Mouse (Mus musculus): ENCODE measurements around the gene Ubtd2. TPM values are rescaled to one million over a fixed set of nuclear protein-coding genes. Genes with fewer than 3 reads are reported as not detected.
A peak's percentile ranks its signal among the peaks of the same experiment; 100 is the strongest.

Gene Ubtd2
- polyA plus RNA-seq, 1 experiment from 2014 or later: 18.6 TPM

DNA sequence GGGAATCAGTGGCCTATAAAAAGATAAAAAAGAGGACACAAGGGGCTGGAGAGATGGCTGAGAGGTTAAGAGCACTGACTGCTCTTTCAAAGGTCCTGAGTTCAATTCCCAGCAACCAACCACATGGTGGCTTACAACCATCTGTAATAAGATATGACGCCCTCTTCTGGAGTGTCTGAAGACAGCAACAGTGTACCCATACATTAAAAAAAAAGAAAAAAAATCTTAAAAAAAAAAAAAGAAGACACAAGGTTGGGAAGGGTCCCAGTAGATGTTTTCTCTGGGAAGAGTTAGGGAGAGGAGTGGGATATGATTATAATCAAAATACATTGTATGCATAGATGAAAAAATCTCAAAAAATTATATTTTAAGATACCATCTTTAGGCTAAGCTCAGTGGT, 10.0 kb upstream of the Ubtd2 start:
- no peak overlapping the region for H3K4me2 ChIP-seq (replicated peaks; ENCODE audit: low read depth)
- H3K27me3 ChIP-seq (ENCODE audit: control insufficient read depth, insufficient read depth, low read length): no peaks in the 10 kb centered on the region
- DNase-seq (ENCODE audit: low spot score) (no peak), ATAC-seq (ENCODE audit: low FRiP score, low TSS enrichment) (no peak)
- no peaks in the 10 kb centered on the region for H3K36me3 ChIP-seq (ENCODE audit: control insufficient read depth, insufficient read depth, low read length)
- no peaks in the 10 kb centered on the region for H3K9me3 ChIP-seq (ENCODE audit: control insufficient read depth, low read length)
- TF ChIP-seq CTCF (IDR thresholded peaks at IDR 0.05; ENCODE audit: low read depth): no peak
- no peak for TF ChIP-seq EP300 (optimal IDR thresholded peaks at IDR 0.05)
- no peak overlapping the region for H3K27ac ChIP-seq (replicated peaks)
- WGBS: 76% methylated on average over 1 of the region's 1 CpGs
- H3K4me3 ChIP-seq (ENCODE audit: low read depth, low read length): no peak overlapping the region
- H3K4me1 ChIP-seq (replicated peaks; ENCODE audit: control insufficient read depth, insufficient read depth): no peaks in the 10 kb centered on the region
- H3K9ac ChIP-seq (ENCODE audit: low read length): no peak overlapping the region

DNA sequence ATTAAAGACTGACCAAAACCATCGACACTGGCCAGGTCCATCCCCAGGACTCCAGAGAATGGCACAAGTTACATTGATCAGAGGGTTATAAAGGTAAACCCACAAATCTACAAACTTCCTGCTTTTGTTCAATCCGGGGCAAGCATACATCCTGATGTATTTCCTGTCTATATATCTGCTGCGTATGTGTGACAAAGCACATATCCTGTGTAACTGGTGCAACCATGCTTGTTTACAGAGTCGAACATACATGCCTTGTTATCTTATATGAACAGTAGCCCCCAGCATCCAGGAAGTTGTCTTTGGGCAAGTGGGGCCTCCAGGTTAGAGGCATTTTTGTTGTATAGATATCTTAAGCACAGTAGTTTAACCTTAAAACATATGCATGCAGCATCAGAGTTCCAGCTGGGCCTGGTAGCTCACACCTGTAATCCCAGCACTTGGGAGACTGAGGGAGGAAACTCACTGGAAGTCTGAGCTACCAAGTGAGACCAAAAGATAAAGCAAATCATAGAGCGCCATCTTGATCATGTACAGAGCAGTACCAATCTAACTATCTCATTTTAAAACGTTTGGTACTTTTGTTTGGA, 9.4 kb upstream of the Ubtd2 start:
- no peaks in the 10 kb centered on the region for H3K9me3 ChIP-seq (ENCODE audit: control insufficient read depth, low read length)
- H3K9ac ChIP-seq (ENCODE audit: low read length): no peak overlapping the region
- no peaks in the 10 kb centered on the region for H3K4me1 ChIP-seq (replicated peaks; ENCODE audit: control insufficient read depth, insufficient read depth)
- WGBS: 71% methylated on average over 6 of the region's 6 CpGs
- no peak overlapping the region for H3K4me3 ChIP-seq (ENCODE audit: low read depth, low read length)
- TF ChIP-seq EP300 (optimal IDR thresholded peaks at IDR 0.05) (no peak), CTCF (IDR thresholded peaks at IDR 0.05; ENCODE audit: low read depth) (no peak)
- H3K36me3 ChIP-seq (ENCODE audit: control insufficient read depth, insufficient read depth, low read length): no peaks in the 10 kb centered on the region
- ATAC-seq (ENCODE audit: low FRiP score, low TSS enrichment): no peak
- DNase-seq (ENCODE audit: low spot score): no peak
- no peak overlapping the region for H3K27ac ChIP-seq (replicated peaks)
- H3K27me3 ChIP-seq (ENCODE audit: control insufficient read depth, insufficient read depth, low read length): no peaks in the 10 kb centered on the region
- H3K4me2 ChIP-seq (replicated peaks; ENCODE audit: low read depth): no peak overlapping the region

DNA sequence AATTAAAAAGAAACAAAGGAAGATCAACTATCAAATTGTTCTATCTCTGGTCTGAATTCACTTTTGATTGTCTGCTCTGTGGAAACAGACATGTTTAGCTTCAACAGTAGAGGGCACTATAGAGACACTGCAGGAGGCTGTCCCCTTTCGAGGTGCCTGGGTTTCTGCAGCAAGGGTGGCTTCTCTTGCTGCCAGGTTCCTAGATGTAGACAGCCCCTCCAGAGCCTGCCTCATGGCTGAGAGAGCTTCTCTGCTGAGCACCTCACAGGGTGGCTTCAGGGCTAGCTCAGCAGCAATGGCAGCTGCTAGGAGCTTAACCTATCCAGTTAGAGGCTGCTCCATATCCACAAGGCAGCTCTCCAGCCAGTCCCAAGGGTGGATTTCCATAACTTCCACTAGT, 5.0 kb upstream of the Ubtd2 start:
- peak; percentile 35 for DNase-seq (ENCODE audit: low spot score)
- Histone ChIP-seq H3K27me3 (ENCODE audit: control insufficient read depth, insufficient read depth, low read length) (no peaks in the 10 kb centered on the region), H3K4me1 (replicated peaks; ENCODE audit: control insufficient read depth, insufficient read depth) (no peaks in the 10 kb centered on the region), H3K9ac (ENCODE audit: low read length) (no peak overlapping the region), H3K27ac (replicated peaks) (no peak overlapping the region), H3K9me3 (ENCODE audit: control insufficient read depth, low read length) (no peaks in the 10 kb centered on the region), H3K36me3 (ENCODE audit: control insufficient read depth, insufficient read depth, low read length) (no peaks in the 10 kb centered on the region), H3K4me3 (ENCODE audit: low read depth, low read length) (no peak overlapping the region), H3K4me2 (replicated peaks; ENCODE audit: low read depth) (no peak overlapping the region)
- WGBS: 8% methylated on average over 1 of the region's 1 CpGs
- ATAC-seq (ENCODE audit: low FRiP score, low TSS enrichment): no peak
- TF ChIP-seq CTCF (IDR thresholded peaks at IDR 0.05; ENCODE audit: low read depth): peak; percentile 92
- no peak for TF ChIP-seq EP300 (optimal IDR thresholded peaks at IDR 0.05)

DNA sequence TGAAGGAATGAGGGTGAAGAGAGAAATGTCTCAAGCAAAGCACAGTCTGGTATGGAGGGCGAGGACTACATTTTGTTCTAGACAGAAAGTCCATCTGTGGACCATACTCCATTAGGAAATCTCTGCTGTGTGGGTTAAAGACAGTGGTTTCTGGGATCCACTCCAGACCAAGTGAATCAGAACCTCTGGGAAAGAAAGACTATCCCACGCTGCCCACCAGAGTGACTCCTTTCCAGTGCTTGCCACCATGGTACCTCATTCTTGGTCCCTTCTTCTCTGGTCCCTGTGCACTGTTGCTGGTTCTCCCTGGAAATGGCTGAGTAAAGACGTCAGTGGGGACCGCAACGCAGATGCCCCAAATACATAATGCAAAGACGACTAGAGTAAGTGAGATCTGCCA, 3.9 kb upstream of the Ubtd2 start:
- TF ChIP-seq CTCF (IDR thresholded peaks at IDR 0.05; ENCODE audit: low read depth): no peak
- no peak for TF ChIP-seq EP300 (optimal IDR thresholded peaks at IDR 0.05)
- no peaks in the 10 kb centered on the region for H3K36me3 ChIP-seq (ENCODE audit: control insufficient read depth, insufficient read depth, low read length)
- H3K9ac ChIP-seq (ENCODE audit: low read length): no peak overlapping the region
- H3K4me1 ChIP-seq (replicated peaks; ENCODE audit: control insufficient read depth, insufficient read depth): no peaks in the 10 kb centered on the region
- H3K9me3 ChIP-seq (ENCODE audit: control insufficient read depth, low read length): no peaks in the 10 kb centered on the region
- H3K4me2 ChIP-seq (replicated peaks; ENCODE audit: low read depth): no peak overlapping the region
- H3K27me3 ChIP-seq (ENCODE audit: control insufficient read depth, insufficient read depth, low read length): no peaks in the 10 kb centered on the region
- no peak for ATAC-seq (ENCODE audit: low FRiP score, low TSS enrichment)
- WGBS: 91% methylated on average over 6 of the region's 6 CpGs
- no peak overlapping the region for H3K27ac ChIP-seq (replicated peaks)
- DNase-seq (ENCODE audit: low spot score): no peak
- no peak overlapping the region for H3K4me3 ChIP-seq (ENCODE audit: low read depth, low read length)

DNA sequence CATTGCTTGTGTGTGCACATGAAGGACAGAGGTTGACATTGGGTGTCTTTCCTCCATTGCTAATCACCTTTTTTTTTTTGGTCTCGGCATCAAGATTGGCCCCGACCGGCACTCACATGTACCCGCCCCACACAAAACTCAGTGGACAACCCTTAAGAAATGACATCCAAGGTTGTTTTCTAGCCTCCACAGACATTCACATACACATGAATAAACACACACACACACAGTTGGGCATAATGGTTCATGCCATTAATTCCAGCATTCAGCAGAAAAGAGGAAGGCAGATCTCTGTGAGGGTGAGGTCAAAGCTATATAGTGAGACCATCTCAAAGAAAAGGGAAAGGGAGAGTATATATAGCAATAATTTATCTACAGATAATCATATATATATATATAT, 2.4 kb upstream of the Ubtd2 start:
- H3K4me1 ChIP-seq (replicated peaks; ENCODE audit: control insufficient read depth, insufficient read depth): no peaks in the 10 kb centered on the region
- no peaks in the 10 kb centered on the region for H3K9me3 ChIP-seq (ENCODE audit: control insufficient read depth, low read length)
- no peaks in the 10 kb centered on the region for H3K36me3 ChIP-seq (ENCODE audit: control insufficient read depth, insufficient read depth, low read length)
- 89% methylated on average over 4 of the region's 4 CpGs for WGBS
- no peak overlapping the region for H3K9ac ChIP-seq (ENCODE audit: low read length)
- DNase-seq (ENCODE audit: low spot score): no peak
- H3K4me3 ChIP-seq (ENCODE audit: low read depth, low read length): no peak overlapping the region
- H3K27ac ChIP-seq (replicated peaks): no peak overlapping the region
- TF ChIP-seq EP300 (optimal IDR thresholded peaks at IDR 0.05) (no peak), CTCF (IDR thresholded peaks at IDR 0.05; ENCODE audit: low read depth) (no peak)
- H3K27me3 ChIP-seq (ENCODE audit: control insufficient read depth, insufficient read depth, low read length): no peaks in the 10 kb centered on the region
- ATAC-seq (ENCODE audit: low FRiP score, low TSS enrichment): no peak
- no peak overlapping the region for H3K4me2 ChIP-seq (replicated peaks; ENCODE audit: low read depth)

DNA sequence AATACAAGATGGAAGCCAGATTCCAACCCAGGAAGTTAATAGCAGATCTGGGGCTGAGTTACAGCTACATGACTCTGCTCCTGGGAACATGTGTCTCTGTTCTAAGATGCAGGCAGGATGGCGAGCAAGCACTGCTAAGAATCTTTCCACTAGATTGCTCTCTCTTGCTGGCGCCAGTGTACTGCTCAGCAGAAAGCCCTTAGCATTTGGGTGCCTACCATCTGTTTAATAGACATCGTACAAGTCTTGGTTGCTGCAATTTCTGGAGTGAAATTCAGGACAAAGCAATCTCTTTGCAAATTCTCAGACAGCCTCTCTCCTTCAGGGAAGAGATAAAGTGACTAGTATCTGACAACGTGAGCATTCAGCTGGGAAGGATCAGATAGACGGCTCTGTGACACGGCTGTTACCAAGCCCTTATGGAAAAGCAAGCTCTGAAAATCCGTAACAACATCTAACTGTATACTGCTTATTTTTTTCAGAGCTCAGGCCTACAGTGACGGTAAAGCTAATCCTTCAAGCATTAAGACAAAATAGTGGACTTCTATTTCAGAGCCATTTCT, 1.7 kb upstream of the Ubtd2 start:
- no peak overlapping the region for H3K4me2 ChIP-seq (replicated peaks; ENCODE audit: low read depth)
- 52% methylated on average over 8 of the region's 8 CpGs for WGBS
- peak overlapping the region; percentile 40 for H3K27ac ChIP-seq (replicated peaks)
- H3K27me3 ChIP-seq (ENCODE audit: control insufficient read depth, insufficient read depth, low read length): no peaks in the 10 kb centered on the region
- H3K9ac ChIP-seq (ENCODE audit: low read length): no peak overlapping the region
- TF ChIP-seq EP300 (optimal IDR thresholded peaks at IDR 0.05) (no peak), CTCF (IDR thresholded peaks at IDR 0.05; ENCODE audit: low read depth) (no peak)
- H3K4me3 ChIP-seq (ENCODE audit: low read depth, low read length): no peak overlapping the region
- H3K9me3 ChIP-seq (ENCODE audit: control insufficient read depth, low read length): no peaks in the 10 kb centered on the region
- DNase-seq (ENCODE audit: low spot score): no peak
- H3K4me1 ChIP-seq (replicated peaks; ENCODE audit: control insufficient read depth, insufficient read depth): no peaks in the 10 kb centered on the region
- no peaks in the 10 kb centered on the region for H3K36me3 ChIP-seq (ENCODE audit: control insufficient read depth, insufficient read depth, low read length)
- no peak for ATAC-seq (ENCODE audit: low FRiP score, low TSS enrichment)

Measured in stomach, postnatal 0 days (tissue).